Mouse (Mus musculus) midbrain, embryonic 13.5 days (tissue): ENCODE data around the gene Jsrp1. TPM values are rescaled to one million over a fixed set of nuclear protein-coding genes. Genes with fewer than 3 reads are reported as not detected.

Source experiments
- ATAC-seq: fragments of 200-750 bp; cut with Nextera tagmentation; 2 replicates; pipeline ENCODE4 v1.8.0; 2017; ENCODE audit warnings: mild to moderate bottlenecking, moderate TSS enrichment, moderate library complexity
- H3K27ac ChIP-seq: fragments of 300-500 bp; sonication (generic); 2 replicates; pipeline ENCODE4 v1.5.1; 2015; ENCODE audit warnings: inconsistent platforms, mild to moderate bottlenecking, moderate library complexity
- H3K27me3 ChIP-seq: fragments of 300-500 bp; sonication (generic); 2 replicates; pipeline ENCODE4 v1.6.1; 2015; ENCODE audit warnings: mild to moderate bottlenecking, inconsistent platforms
- H3K36me3 ChIP-seq: fragments of 300-500 bp; sonication (generic); 2 replicates; pipeline ENCODE4 v1.6.1; 2015; ENCODE audit warnings: mild to moderate bottlenecking, inconsistent platforms
- H3K4me1 ChIP-seq: fragments of 300-500 bp; sonication (generic); replicated peaks from 2 replicates; pipeline ENCODE4 v1.6.1; 2015; ENCODE audit warnings: inconsistent platforms
- H3K4me2 ChIP-seq: fragments of 300-500 bp; sonication (generic); replicated peaks from 2 replicates; pipeline ENCODE4 v1.6.1; 2015; ENCODE audit warnings: moderate library complexity, mild to moderate bottlenecking, inconsistent platforms
- H3K4me3 ChIP-seq: fragments of 300-500 bp; sonication (generic); replicated peaks from 2 replicates; pipeline ENCODE4 v1.5.1; 2015; ENCODE audit warnings: mild to moderate bottlenecking, inconsistent platforms
- H3K9ac ChIP-seq: fragments of 300-500 bp; sonication (generic); replicated peaks from 2 replicates; pipeline ENCODE4 v1.6.1; 2015; ENCODE audit warnings: mild to moderate bottlenecking, inconsistent platforms
- H3K9me3 ChIP-seq: fragments of 300-500 bp; sonication (generic); 2 replicates; pipeline ENCODE4 v1.6.1; 2016; ENCODE audit warnings: mild to moderate bottlenecking, inconsistent platforms
- WGBS: fragments of 180-500 bp; shearing (Covaris S2); methylation state at CpG from one replicate; pipeline ENCODE4 v1.1.7; 2015; 5-methylcytosine and 5-hydroxymethylcytosine counted together
- polyA plus RNA-seq: library from polyadenylated mRNA; unstranded; fragments of >200 nt; fragmentation: Nextera tagmentation; extraction: Ambion mirVana; gene quantifications from 2 replicates; pipeline ENCODE4 v1.2.1, GENCODE M21; 2015

Jsrp1 gene
- polyA plus RNA-seq, 1 experiment from 2014 or later = 0.28 TPM

DNA sequence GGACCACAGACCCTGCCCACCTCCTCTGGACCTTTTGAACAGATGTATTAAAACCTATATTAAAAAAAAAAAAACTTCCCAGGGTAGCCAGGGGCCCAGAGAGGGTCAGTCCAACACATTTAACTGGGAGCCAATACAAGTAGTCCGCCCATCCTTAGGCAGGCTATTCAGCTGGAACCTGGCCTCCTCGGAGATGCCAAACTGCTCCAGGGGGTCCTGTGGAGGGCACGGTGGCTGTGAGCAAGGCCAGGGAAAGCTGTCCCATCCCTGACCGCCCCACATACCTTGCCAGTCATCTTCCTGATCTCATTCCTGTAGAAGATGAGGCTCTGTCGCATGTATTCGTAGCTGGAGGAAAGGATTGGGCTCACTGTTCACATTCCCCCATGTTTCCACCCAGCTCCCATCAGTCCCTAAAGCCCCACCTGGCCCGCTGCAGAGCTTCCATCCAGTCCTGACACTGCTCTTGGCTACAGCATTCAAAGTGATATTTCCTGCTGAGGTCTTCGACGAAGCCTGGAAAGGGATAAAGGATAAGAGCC, 16.9 kb downstream of the Jsrp1 start:
- 86% methylated on average over 9 of the region's 9 CpGs for WGBS
- no peak for ATAC-seq
- Histone ChIP-seq H3K9ac (peak overlapping the region; percentile 96; the same call in 1 of the 2 replicates), H3K4me1 (peaks cover 37% of the 10 kb centered on the region), H3K27me3 (no peaks in the 10 kb centered on the region), H3K4me3 (peak overlapping the region; percentile 95), H3K4me2 (peak overlapping the region; percentile 99), H3K36me3 (peaks cover 59% of the 10 kb centered on the region), H3K27ac (no peak overlapping the region), H3K9me3 (no peaks in the 10 kb centered on the region)

GRCm38 (mm10) chr10:80794750-80795149, 18.5 kb downstream of the Jsrp1 start:
- H3K4me3 ChIP-seq = no peak overlapping the region
- H3K4me2 ChIP-seq = no peak overlapping the region
- no peak for ATAC-seq
- no peak overlapping the region for H3K9ac ChIP-seq
- peaks cover 27% of the 10 kb centered on the region for H3K4me1 ChIP-seq
- no peaks in the 10 kb centered on the region for H3K27me3 ChIP-seq
- 94% methylated on average over 8 of the region's 8 CpGs for WGBS
- peaks cover 69% of the 10 kb centered on the region for H3K36me3 ChIP-seq
- no peaks in the 10 kb centered on the region for H3K9me3 ChIP-seq
- no peak overlapping the region for H3K27ac ChIP-seq

DNA sequence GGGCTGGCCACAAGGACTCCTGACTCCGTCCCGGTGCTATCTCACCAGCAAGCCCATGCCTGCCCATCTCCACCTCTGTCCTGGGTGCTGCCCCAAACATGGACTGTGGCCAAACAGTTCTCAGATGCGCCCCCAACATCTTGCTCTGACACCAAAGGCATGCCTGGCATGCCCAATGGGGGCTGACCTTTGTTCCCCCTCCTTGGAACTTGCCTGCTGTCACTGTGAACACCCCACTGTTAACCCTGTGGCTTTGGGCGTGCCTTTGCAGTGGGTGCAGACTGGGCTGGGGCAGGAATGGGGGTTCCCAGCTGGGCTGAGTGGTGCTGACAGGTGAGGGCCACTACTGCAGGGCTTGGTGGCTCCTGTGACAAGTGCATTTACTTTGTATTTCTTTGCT, 19.5 kb downstream of the Jsrp1 start:
- H3K4me3 ChIP-seq = no peak overlapping the region
- H3K36me3 ChIP-seq = peaks cover 78% of the 10 kb centered on the region
- 85% methylated on average over 4 of the region's 4 CpGs for WGBS
- no peak overlapping the region for H3K9ac ChIP-seq
- no peak overlapping the region for H3K27ac ChIP-seq
- H3K4me1 ChIP-seq = peaks cover 20% of the 10 kb centered on the region
- no peaks in the 10 kb centered on the region for H3K9me3 ChIP-seq
- no peak for ATAC-seq
- no peaks in the 10 kb centered on the region for H3K27me3 ChIP-seq
- no peak overlapping the region for H3K4me2 ChIP-seq

- ATAC-seq = no peak
- Histone ChIP-seq H3K36me3 (peaks cover 84% of the 10 kb centered on the region), H3K4me3 (no peak overlapping the region), H3K27me3 (no peaks in the 10 kb centered on the region), H3K27ac (no peak overlapping the region), H3K4me1 (peaks cover 20% of the 10 kb centered on the region), H3K4me2 (no peak overlapping the region), H3K9me3 (no peaks in the 10 kb centered on the region), H3K9ac (0 out of 2 replicates have a peak overlapping the region, but pooled peaks have one; percentile 10)
- 90% methylated on average over 13 of the region's 13 CpGs for WGBS
Observed at GRCm38 (mm10) chr10:80793033-80793784, 20.1 kb downstream of the Jsrp1 start.

DNA sequence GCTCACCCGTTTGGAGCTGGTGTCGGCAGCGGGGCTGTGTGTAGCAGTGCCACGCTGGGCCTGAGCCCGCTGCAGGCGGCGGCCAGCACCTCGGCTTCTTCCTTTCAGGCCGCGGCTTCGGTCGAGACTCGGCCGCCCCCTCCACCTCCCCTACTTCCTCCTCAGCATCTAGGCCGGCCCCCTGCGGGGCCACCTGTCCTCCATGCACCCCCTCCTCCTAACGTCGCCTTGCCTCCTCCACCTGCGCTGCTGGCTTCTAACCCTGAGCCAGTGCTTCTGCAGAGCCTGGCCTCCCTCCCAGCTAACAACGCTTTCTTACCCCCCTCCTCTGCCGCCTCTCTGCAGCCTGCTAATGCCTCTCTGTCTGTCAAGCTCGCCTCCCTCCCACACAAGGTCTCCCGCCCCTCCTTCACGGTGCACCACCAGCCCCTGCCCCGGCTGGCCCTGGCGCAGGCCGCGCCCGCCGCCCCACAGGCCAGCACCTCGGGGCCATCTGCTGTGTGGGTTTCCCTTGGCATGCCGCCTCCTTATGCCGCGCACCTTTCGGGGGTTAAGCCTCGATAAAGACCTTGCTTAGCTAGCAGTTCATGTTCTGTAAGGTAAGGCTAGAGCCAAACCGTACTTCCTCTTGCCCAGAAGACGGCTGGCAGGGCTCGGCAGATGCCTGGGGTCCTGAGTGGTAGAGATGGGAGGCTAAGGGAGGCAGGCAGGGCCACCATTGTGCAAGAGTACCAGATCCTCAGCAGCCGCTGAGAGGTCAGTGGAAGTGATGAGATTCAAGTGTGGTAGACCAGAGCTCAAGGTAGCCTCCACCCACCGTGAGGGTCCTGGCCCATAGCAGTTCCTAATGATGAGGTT, 20.9 kb downstream of the Jsrp1 start:
- 0 out of 2 replicates have a peak overlapping the region, but pooled peaks have one; percentile 10 for H3K9ac ChIP-seq
- ATAC-seq = no peak
- peaks cover 19% of the 10 kb centered on the region for H3K4me1 ChIP-seq
- no peaks in the 10 kb centered on the region for H3K9me3 ChIP-seq
- H3K27ac ChIP-seq = no peak overlapping the region
- H3K36me3 ChIP-seq = peaks cover 92% of the 10 kb centered on the region
- no peak overlapping the region for H3K4me3 ChIP-seq
- no peak overlapping the region for H3K4me2 ChIP-seq
- WGBS = 81% methylated on average over 41 of the region's 41 CpGs
- H3K27me3 ChIP-seq = no peaks in the 10 kb centered on the region

GRCm38 (mm10) chr10:80791476-80792174, 21.7 kb downstream of the Jsrp1 start:
- no peaks in the 10 kb centered on the region for H3K9me3 ChIP-seq
- no peak overlapping the region for H3K9ac ChIP-seq
- H3K4me2 ChIP-seq = no peak overlapping the region
- no peak overlapping the region for H3K27ac ChIP-seq
- no peak overlapping the region for H3K4me3 ChIP-seq
- H3K36me3 ChIP-seq = peaks cover 98% of the 10 kb centered on the region
- H3K4me1 ChIP-seq = peaks cover 11% of the 10 kb centered on the region
- no peaks in the 10 kb centered on the region for H3K27me3 ChIP-seq
- ATAC-seq = no peak
- WGBS = 86% methylated on average over 33 of the region's 33 CpGs

GRCm38 (mm10) chr10:80790761-80791404, 22.4 kb downstream of the Jsrp1 start:
- WGBS = 94% methylated on average over 19 of the region's 19 CpGs
- no peak for ATAC-seq
- H3K27me3 ChIP-seq = no peaks in the 10 kb centered on the region

DNA sequence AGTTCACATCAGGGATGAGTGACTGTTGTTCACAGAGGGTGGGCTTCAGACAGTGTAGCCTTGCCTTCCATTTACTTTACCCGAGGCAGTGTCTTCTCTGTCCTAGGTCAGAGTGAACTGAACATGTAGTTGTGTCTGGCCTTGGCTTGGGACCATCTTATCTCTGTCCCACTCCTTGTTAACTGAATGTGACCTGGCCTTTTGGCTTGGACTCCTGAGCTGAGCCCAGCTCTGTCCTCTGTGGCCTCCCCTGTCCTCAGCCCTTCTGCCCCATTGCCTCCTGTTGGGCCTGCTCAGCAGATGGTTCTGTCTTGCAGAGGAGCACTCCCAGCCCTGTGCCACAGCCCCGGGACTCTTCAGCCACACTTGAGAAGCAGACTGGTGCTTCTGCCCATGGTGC, 25.8 kb downstream of the Jsrp1 start:
- no peak for ATAC-seq
- H3K27me3 ChIP-seq = no peaks in the 10 kb centered on the region
- no peak overlapping the region for H3K27ac ChIP-seq
- H3K4me3 ChIP-seq = no peak overlapping the region
- peaks cover 99% of the 10 kb centered on the region for H3K36me3 ChIP-seq
- no peak overlapping the region for H3K9ac ChIP-seq
- no peaks in the 10 kb centered on the region for H3K4me1 ChIP-seq
- WGBS = 83% methylated on average over 2 of the region's 2 CpGs
- no peaks in the 10 kb centered on the region for H3K9me3 ChIP-seq
- no peak overlapping the region for H3K4me2 ChIP-seq

More at GRCm38 (mm10) chr10:80790761-80791404, 22.4 kb downstream of the Jsrp1 start:
- H3K9me3 ChIP-seq = no peaks in the 10 kb centered on the region
- H3K4me2 ChIP-seq = no peak overlapping the region
- H3K27ac ChIP-seq = no peak overlapping the region
- H3K4me3 ChIP-seq = no peak overlapping the region
- H3K36me3 ChIP-seq = peaks cover 98% of the 10 kb centered on the region
- no peak overlapping the region for H3K9ac ChIP-seq
- peaks cover 5% of the 10 kb centered on the region for H3K4me1 ChIP-seq

DNA sequence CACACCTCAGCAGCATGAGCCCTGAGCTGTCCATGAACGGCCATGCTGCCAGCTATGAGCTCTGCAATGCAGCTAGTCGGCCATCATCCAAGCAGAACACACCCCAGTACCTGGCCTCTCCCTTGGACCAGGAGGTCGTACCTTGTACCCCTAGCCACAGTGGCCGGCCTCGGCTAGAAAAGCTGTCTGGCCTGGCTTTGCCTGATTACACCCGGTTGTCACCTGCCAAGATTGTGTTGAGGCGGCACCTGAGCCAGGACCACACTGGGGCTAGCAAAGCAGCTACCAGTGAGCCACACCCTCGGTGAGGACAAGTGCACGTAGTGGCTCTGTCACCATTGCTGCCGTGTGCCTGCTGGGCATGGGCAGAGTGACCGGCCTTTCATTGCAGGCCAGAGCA, 27.3 kb downstream of the Jsrp1 start:
- H3K27ac ChIP-seq = no peak overlapping the region
- no peaks in the 10 kb centered on the region for H3K27me3 ChIP-seq
- H3K9ac ChIP-seq = 0 out of 2 replicates have a peak overlapping the region, but pooled peaks have one; percentile 14
- 94% methylated on average over 11 of the region's 11 CpGs for WGBS
- no peaks in the 10 kb centered on the region for H3K9me3 ChIP-seq
- no peak for ATAC-seq
- H3K4me1 ChIP-seq = no peaks in the 10 kb centered on the region
- H3K4me2 ChIP-seq = no peak overlapping the region
- H3K36me3 ChIP-seq = peaks cover 99% of the 10 kb centered on the region
- H3K4me3 ChIP-seq = no peak overlapping the region

- Histone ChIP-seq H3K4me2 (no peak overlapping the region), H3K4me1 (no peaks in the 10 kb centered on the region), H3K9me3 (no peaks in the 10 kb centered on the region), H3K27ac (no peak overlapping the region), H3K36me3 (peaks cover 99% of the 10 kb centered on the region), H3K27me3 (no peaks in the 10 kb centered on the region), H3K9ac (no peak overlapping the region), H3K4me3 (no peak overlapping the region)
- no peak for ATAC-seq
- WGBS = 73% methylated on average over 12 of the region's 12 CpGs
Observed at GRCm38 (mm10) chr10:80784871-80785270, 28.4 kb downstream of the Jsrp1 start.

GRCm38 (mm10) chr10:80784302-80784701, 29.0 kb downstream of the Jsrp1 start:
- H3K9ac ChIP-seq = no peak overlapping the region
- no peak overlapping the region for H3K27ac ChIP-seq
- H3K4me3 ChIP-seq = no peak overlapping the region
- no peak for ATAC-seq
- no peak overlapping the region for H3K4me2 ChIP-seq
- no peaks in the 10 kb centered on the region for H3K27me3 ChIP-seq
- 100% methylated on average over 2 of the region's 2 CpGs for WGBS
- H3K36me3 ChIP-seq = peaks cover 98% of the 10 kb centered on the region
- H3K4me1 ChIP-seq = no peaks in the 10 kb centered on the region
- H3K9me3 ChIP-seq = no peaks in the 10 kb centered on the region
